Mouse (Mus musculus) embryo, embryonic 10 days (tissue): ENCODE results near the gene Zkscan17.
A peak's percentile ranks its signal among the peaks of the same experiment; 100 is the strongest.
"Not testable (repeated sequence)": the region's sequence is repeated elsewhere in the genome, so short reads cannot be mapped to it uniquely, and the experiment has no call there.

Source experiments
- DNase-seq: peaks from one replicate; pipeline ENCODE4 v3.0.0-alpha.2; 2015; ENCODE audit warnings: low spot score

Gene Zkscan17

DNA sequence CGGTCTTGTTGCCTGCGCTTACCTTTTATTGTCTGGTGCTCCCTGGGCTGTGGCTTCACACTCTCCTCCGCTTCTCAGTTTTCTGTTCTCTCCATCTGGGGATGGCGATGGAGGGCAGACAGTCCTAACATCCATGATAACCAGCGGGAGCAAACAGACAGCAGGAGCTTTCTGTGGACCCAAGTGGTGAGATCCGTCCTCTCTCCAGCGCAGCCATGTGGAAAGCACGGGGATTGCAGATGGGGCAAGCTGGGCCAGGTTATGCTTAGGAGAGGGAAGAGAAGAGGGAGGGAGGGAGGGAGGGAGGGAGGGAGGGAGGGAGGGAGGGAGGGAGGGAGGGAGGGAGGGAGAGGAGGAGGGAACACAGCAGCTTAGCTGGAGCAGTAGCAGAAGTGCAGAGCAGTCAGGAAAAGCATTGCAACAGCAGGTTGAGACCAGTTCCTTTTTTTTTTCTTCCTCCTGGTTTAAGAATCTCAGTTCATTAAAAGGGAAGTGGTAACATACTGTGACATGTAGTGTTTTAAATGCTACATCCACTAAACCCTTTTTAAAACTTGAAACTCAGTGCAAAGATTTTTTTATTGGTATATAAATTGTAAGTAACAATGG, at the start of gene Zkscan17:
TSS of gene Zkscan17 (minus strand) at position 280 of the 609 bp plus-strand sequence.
- DNase-seq, result peak; percentile 32

DNA sequence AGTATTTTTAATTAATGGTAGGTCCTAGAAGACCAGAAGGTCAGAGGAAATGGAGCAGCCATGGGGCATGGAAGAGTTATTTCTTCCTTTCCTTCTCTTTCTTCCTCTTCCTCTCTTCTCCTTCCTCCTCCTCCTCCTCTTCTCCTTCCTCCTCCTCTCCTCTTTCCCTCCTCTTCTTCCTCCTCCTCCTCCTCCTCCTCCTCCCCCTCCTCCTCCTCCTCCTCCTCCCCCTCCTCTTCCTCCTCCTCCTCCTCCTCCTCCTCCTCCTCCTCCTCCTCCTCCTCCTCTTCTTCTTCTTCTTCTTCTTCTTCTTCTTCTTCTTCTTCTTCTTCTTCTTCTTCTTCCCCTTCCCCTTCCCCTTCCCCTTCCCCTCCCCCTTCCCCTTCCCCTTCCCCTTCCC, 49.6 kb upstream of the Zkscan17 start, which contains the start of gene Olfr222:
TSS of gene Olfr222 (minus strand) at position 101 of the 400 bp plus-strand sequence.
- not testable (repeated sequence) for DNase-seq

DNA sequence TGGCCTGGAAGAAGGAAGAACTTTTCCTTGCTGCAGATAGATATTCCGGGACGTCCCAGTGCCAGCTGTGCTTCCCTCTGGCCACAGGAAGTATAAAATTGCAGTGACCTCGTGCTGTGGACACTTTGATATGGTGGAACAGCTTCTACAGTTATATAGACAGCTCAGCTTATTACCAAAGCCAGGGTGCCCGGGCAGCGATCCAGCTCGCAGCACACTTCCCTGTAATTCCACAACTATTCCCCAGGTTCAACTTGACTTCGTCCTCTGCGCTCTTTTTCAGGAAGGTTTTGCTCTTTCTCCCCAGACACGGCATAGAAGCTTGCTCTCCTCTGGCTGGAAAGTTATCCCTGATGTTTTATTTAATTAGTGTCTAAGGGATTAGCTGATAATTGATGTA, 49.2 kb upstream of the Zkscan17 start:
- DNase-seq, result no peak

DNA sequence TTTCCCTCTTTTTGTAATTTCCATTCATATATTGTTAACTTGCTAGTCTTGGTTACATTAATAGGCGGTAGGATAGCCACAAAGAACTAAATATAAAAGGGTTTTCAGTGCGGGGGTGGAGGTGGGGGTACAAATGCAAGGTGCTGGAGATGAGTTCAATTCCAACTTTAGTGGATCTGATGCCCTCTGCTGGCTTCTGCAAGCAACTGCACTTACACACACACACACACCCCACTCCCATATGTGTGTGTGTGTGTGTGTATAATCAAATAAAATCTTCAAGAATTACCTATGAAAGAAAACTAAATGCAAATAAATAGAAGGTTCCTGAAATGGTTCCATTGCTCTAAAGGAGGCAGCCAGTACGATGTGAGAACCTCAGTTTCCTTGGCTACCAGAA, 42.8 kb upstream of the Zkscan17 start:
- no peak for DNase-seq

DNA sequence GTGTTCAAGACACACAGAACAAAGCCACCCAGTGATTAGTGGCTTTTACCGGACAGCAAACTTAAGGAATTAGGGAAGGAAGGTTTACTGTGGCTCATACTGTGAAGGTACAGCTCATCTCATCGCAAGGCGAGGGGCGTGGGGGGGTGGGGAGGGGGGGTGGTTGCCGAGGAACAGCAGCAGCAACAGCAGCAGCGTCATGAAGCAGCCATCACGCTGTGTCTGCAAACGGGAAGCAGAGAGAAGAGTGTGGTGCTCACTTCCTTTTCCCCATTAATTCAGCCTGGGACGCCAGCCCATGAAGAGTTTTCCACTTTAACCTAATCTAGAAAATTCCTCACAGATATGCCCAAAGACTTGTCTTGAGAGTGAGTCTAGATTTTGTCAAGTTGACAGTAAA, 36.3 kb upstream of the Zkscan17 start:
- DNase-seq, result no peak

DNA sequence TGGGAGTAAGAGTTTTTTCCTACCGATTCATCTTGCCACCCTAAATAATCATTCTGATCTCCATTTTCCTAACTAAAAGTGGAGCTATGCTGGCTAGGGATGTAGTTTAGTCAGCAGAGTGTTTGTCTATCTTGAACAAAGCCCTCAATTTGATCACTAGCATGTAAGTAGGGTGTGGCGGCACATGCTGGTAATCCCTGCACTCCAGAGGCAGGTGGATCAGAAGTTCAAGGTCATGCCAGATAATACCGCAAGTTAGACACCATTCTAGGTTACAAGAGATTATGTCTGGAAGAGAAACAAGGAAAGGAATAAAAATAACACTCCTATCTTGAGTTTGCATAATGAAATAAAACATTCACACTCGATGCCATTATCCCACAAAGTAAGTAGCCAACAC, 35.8 kb upstream of the Zkscan17 start:
- DNase-seq, result no peak

DNA sequence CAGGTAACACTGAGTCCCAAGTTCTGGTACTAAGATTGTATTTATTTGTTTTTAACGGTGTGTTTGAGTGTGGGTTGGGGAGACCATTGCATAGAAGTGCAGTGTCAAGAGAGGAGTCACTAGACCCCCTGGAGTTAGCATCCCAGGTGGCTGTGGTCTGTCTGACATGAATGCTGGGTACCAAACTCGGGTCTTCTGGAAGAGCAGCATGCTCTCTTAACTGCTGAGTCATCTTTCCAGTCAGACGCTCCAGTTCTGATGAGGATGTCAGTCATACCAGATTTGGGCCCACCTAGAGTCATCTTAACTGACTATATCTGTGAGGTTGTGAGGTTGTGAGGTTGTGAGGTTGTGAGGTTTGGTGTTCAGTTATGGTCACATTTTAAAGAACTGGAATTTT, 34.4 kb upstream of the Zkscan17 start:
- DNase-seq, result no peak

DNA sequence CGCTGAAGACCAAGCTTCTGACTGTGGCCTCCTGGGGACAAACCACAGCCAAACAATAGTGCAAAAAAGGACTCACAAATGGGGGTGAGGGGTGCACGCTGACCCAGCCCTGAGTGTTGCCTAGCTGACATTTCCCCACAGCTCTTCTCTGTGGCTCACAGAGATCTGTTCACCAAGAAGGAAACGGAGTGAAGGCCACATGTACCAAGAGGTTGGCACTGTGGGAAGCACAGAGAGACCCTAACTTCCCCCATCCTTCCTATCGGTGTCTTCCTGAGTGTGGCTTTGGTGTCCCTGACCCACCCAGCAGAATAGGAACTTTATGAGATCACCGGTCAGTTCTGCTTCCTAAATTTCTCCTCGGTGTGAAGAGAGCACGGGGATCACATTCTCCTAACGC, 28.0 kb upstream of the Zkscan17 start:
- no peak for DNase-seq

DNA sequence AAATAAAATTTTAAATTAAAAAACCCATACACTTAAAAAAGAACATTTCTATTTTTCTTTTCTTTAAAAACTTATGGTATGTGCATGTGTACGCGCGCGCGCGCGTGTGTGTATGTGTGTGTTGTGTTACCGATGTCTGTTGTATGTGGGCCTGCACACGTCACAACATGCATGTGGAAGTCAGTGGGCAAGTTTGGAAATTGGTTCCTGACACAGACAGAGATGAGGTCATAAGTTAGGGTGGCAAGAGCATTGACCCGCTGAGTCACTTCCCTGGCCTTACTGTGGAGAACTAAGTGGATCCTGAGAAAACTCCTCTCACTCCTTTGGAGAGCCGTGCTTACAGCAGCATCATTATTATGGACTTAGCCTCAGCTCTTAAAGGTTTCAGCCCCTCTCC, 27.6 kb upstream of the Zkscan17 start:
- DNase-seq, result no peak

DNA sequence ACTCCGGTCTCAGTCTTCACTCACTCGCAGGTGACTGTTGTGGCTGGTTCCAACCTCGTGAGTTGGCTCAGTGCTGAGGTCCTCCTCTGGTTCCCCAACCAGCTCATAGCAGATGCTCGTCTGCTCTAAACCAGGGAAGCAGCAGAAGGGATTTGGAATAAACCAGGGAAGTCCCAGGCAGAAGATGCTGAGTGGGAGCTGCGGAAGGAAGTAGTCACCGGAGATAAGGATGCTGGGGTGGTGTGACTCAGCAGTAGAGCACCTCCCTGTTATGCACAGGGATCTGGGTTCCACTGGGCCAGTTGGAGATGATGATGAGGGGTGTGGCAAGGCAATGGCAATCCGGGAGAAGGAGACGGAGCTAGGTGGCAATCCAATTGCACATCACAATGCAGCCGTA, 17.5 kb upstream of the Zkscan17 start:
- no peak for DNase-seq

DNA sequence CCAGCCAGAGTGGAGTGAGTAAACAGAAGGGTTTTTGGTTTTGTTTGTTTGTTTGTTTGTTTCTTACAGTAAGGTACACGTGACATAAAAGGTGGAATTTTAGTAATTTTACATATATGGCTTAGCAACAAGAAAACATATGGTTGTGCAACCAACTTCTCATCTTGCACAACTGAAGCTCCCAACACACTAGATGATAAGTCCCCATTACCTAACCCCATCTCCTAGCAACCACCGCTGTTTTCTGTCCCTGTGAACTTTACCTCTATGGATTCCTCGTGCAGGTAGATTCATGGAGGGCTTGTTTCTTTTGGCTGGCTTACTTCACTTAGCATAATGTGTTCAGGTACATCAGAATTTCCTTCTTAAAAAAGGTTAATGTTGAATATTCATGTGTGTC, 16.8 kb upstream of the Zkscan17 start:
- no peak for DNase-seq

DNA sequence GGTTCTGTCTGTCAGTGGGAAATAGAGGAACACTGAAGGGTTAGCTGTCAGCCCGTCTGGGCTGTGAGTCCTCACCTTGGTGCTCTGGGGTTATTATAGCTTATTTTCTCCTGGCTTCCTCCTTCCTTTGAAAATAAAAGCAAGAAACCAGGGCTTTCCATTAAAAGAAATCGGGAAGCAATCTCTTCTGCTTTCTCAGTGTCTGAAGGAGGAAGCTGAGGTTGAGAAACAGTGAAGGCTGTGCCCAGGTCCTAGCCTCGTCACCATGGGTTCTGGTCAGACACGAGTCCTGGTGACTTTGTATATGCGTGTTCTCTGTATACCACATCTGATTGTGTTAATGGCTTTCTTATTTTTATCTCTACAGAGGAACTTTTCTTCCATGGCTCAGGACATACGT, 15.9 kb upstream of the Zkscan17 start:
- no peak for DNase-seq

DNA sequence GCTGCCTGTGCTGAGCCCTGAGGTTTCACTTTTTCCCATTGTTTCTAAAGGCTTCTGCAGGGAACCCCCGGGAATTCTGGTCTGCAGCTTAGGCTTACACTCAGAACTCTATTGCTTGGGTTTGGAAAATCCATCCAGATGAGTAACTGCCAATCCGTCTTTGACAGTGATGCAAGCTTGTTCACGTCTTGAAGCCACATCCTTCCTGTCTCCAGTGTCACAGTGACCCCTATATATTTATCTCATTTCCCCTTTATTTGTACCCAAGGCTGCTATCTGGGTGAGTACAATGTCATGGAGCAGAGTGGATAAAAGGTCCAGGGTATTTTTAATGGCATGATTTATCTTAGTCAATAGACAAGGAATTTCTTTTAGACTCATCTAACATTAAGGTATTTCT, 14.8 kb upstream of the Zkscan17 start, which contains the start of gene Nlrp3:
TSS of gene Nlrp3 (plus strand) at position 245 of the 400 bp plus-strand sequence.
- no peak for DNase-seq

DNA sequence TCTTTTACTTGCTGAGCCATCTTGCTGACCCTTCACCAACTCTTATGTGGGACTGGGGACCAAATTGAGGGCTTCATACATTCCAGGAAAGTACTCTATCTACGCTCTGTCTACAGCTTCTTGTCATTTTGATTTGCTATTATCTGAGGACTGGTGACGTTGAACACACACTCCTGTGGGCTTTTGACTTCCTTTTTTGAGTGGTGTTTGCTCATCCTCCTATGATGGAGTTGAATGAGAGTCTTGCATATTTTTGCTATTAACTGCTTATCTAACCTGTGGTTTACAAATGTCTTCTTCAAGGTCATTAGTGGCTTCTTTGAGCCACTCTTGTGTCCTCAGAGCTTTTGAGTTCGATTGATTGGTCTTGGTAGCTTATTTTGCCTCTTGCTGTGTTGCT, 13.6 kb upstream of the Zkscan17 start:
- DNase-seq, result no peak

DNA sequence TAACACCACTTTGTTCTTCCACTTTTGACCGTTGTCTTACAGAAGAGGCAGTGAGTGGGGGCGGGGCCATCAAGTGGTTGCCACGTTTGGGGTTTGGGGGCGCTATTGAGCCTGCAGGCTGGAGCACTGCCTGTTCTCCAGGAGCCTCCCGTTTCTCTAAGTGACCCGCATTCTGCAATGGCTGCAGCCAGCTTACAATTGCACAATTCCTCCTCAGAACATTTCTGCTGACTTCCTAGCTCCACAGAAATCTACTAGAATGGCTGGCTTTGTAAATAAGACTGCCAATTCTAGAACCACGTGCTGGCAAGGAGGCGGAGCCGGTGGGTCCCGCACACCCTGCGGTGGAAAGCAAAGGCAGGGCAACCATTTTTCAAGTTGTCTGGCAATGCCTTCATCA, 11.8 kb upstream of the Zkscan17 start:
- DNase-seq, result peak; percentile 26

DNA sequence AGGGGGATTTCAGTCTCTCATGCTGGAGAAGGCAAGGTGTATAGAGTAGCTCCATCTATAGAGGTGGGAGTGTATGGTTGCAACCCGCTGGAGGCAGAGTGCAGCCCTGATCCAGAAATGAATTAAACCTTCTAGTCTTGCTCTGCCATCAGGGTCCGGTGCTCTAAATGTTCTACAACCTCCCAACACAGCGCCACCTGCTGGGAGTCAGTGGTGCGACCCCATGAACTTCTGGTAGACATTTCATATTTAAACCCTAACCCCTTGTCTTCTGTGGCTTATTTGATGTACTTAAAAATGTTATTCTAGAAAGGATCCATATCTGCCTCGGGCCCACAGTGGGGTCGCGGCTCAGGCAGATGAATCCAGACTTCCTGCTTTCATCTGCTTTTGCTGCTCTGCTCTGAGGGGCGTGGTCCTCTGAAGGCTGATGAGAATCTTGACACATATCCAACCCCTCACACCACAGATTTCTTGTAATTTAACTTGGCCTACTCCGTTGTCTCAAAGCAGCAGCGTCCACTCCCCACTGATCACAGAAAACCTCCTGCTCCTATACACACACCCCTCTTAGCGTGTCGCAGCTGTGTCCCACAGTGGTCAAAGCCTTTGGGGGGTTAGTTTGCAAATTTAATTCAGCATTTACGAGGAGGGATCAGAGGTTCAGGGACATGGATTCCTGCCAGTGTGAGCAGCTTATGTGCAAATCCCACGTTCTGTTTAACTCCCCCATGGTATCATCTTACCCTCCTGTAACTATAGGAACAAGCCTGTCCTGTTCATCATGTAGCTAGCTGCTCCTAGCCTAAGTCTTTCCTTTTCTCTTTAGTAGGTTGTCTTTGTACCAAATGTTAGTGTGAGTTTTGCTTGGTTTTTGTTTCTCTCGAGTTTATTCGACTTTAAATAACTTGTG, 10.9 kb upstream of the Zkscan17 start:
- no peak for DNase-seq

DNA sequence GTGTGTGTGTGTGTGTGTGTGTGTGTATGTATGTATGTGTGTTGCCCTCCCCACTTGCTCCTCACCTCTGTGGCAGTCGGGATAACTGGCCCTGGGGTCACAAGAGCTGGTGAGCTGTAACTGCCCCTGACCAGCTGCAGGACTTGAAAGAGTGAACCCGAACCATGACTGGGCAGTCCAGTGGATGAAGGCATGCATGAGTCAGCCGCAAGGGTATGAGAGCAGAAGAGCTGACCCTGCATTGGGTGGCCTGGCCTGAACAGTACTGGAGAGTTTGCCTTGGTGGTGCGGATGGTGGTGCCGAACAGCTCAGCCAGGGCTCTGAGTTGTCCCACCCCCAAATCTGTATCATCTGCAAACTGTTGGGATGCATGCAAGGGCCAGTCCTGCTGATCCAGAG, 5.0 kb upstream of the Zkscan17 start:
- DNase-seq, result no peak

DNA sequence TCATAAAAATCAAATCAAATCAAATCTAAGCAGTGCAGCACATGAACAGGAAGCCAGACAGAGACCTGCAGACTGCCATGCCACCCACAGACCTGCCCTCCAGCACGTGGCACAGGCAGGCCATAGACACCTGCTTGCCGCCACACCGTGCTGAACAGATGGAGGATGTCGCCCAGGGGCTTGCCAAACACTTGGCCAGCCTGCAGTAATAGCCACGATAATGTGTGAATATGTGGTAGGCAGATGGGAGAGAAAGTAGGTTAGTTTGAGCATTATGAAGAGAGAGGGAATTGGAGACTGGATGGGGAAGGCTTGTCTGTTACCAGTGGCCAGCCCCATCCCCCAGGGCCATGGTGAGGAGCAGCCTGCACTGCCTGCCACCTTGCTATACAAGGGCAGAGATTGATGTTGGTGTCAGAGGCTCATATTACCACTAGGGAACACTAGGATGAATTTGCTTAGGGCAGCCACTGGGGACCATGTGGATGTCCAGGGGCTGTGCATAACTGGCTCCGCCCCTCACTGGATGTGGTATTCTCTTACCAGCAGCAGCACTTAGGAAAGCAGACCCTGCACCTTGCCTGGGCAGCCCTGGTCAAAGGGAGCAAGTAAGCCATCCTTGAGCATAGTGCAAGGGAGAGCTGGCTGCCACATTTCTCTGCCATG, 4.5 kb upstream of the Zkscan17 start:
- DNase-seq, result peak; percentile 73

DNA sequence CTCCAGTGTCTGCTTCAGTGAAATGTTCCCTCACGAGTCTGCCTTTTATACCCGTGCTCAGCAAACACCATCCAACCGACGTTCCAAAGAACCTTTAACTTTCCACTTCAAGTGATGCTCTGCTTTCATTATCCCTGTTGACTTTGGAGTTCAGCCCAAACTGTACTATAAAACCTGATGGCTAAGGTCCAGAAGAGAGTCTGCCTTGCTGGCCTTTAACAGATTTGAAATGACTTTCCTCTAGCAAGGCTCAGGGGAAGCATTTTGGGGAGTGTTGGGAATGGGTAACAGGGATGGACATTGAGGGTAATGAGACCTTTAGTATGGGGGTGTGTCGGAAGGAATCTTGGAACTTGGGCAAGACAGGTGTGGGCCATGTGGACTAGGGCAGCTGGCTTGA, 3.7 kb upstream of the Zkscan17 start:
- no peak for DNase-seq

DNA sequence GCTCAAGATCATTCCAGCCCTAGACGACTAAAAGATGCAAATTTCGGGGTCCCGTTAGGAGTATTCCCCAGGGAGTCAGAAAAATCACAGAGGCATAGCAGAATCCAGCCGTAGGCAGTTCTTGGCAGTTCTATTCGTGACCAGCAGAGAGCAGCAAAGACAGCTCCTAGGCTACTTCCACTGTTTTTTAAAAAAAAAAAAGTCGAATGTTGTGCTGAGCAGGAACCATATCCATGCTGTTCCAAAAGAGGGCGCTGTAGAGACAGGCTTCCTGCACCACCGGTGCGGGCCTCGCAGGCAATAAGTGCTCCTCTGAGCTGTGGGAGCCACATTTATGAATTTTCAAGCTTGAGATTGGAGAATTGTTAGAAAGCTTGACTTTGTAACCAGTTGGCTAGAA, 1.3 kb downstream of the Zkscan17 start:
- DNase-seq, result peak; percentile 86

DNA sequence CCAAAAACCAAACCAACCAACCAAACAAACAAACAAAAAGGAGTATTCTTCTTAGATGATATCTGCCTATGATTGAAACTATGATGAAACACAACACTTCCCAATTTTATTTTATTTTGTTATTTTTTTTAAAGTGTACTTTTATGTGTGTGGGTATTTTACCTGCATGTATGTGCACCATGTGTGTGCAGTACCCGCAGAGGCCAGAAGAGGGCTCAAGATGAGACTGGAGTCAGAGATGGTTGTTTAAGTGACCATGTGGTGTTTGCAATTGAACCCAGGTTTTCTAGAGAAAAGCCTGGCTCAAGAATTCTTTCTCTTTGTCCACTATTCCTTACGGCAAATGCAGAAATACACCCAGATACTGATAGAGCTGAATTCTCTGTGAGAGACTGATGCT, 2.4 kb downstream of the Zkscan17 start:
- no peak for DNase-seq

DNA sequence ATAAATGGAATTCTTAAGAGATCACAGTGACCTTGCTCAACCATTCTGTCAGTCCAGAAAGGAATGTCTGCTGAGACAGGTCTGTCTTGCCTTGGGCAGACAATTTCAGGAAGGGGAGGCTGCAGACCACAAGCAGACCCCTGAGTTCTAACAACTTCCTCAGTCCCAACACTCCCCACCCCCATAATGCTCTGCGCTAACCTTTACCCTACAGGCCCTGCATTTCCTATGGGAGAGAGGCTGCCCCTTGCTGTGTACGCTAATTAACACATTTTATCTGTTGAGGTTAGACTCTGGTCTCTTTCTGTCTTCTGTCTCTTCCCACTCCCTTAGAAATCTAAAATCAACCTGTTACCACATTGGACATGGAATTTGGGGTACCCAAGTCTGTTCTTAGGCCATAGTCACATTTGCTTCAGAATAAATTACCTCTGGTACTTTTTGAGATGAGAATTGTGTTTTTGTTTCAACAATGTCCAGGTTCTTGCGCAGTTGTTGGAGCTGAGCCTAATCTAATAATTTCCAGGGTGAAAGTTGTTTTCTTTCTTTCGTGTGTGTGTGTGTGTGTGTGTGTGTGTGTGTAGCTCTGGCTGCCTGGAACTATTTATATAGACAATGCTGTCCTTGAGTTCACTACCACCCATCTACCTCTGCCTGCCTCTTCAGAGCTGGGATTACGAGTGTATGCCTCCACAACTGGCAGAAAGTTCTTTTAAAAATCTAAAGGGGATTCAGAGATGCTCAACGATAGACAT, 6.6 kb downstream of the Zkscan17 start:
- no peak for DNase-seq
